Mouse (Mus musculus) megakaryocyte-erythroid progenitor cell, adult 5-6 weeks (primary cell): ENCODE measurements around the gene Pdcd5. TPM values are rescaled to one million over a fixed set of nuclear protein-coding genes. Genes with fewer than 3 reads are reported as not detected.

ENCODE experiments used
- ATAC-seq: replicated peaks from 2 replicates; pipeline ENCODE4 v1.8.0; 2016; ENCODE audit warnings: mild to moderate bottlenecking, inconsistent platforms; ENCODE audit not compliant: severe bottlenecking, poor library complexity, low FRiP score, low TSS enrichment
- total RNA-seq, 2 experiments: library from RNA; stranded (forward) in 1 of 2; stranded (reverse) in 1 of 2; fragments of 200-1000, 215-1000 nt in 1 of 2; fragments of >200 nt in 1 of 2; fragmentation: Nextera tagmentation in 1 of 2; gene quantifications; 2 replicates each; pipeline ENCODE4 v1.2.3; 2014 to 2017

Pdcd5 gene
- total RNA-seq, 2 experiments from 2014 or later = 145 to 214 TPM

GRCm38 (mm10) chr7:35648239-35649069 lies 1.1 kb upstream of the Pdcd5 start:
- no peak for ATAC-seq

- 0 out of 2 replicates have a peak, but pooled peaks have one; percentile 25 for ATAC-seq
Observed at GRCm38 (mm10) chr7:35646317-35647081, 822 bp downstream of the Pdcd5 start.

GRCm38 (mm10) chr7:35640072-35640471 lies 7.2 kb downstream of the Pdcd5 start:
- ATAC-seq = no peak

GRCm38 (mm10) chr7:35636874-35637273 lies 10.4 kb downstream of the Pdcd5 start:
- no peak for ATAC-seq

GRCm38 (mm10) chr7:35636229-35636628 lies 11.1 kb downstream of the Pdcd5 start:
- ATAC-seq = 0 out of 2 replicates have a peak, but pooled peaks have one; percentile 52

- 0 out of 2 replicates have a peak, but pooled peaks have one; percentile 58 for ATAC-seq
Observed at GRCm38 (mm10) chr7:35628496-35628895, 18.8 kb downstream of the Pdcd5 start.

- no peak for ATAC-seq
Observed at GRCm38 (mm10) chr7:35627371-35627770, 19.9 kb downstream of the Pdcd5 start.

- no peak for ATAC-seq
Observed at GRCm38 (mm10) chr7:35626038-35626437, 21.3 kb downstream of the Pdcd5 start.

- no peak for ATAC-seq
Observed at GRCm38 (mm10) chr7:35622626-35623025, 24.7 kb downstream of the Pdcd5 start.

- ATAC-seq = no peak
Observed at GRCm38 (mm10) chr7:35617513-35617912, 29.8 kb downstream of the Pdcd5 start.

- ATAC-seq = no peak
Observed at GRCm38 (mm10) chr7:35609245-35609644, 38.1 kb downstream of the Pdcd5 start.

- 0 out of 2 replicates have a peak, but pooled peaks have one; percentile 24 for ATAC-seq
Observed at GRCm38 (mm10) chr7:35606816-35607215, 40.5 kb downstream of the Pdcd5 start.

- ATAC-seq = no peak
Observed at GRCm38 (mm10) chr7:35602766-35603165, 44.6 kb downstream of the Pdcd5 start.

- peak; percentile 82 for ATAC-seq
Observed at GRCm38 (mm10) chr7:35601106-35601505, 46.2 kb downstream of the Pdcd5 start.

- no peak for ATAC-seq
Observed at GRCm38 (mm10) chr7:35600031-35600430, 47.3 kb downstream of the Pdcd5 start.

- no peak for ATAC-seq
Observed at GRCm38 (mm10) chr7:35599492-35599891, 47.8 kb downstream of the Pdcd5 start.

GRCm38 (mm10) chr7:35594311-35594710 lies 53.0 kb downstream of the Pdcd5 start:
- no peak for ATAC-seq
